Mouse (Mus musculus): Measurements from ENCODE around the gene 9530003J23Rik. TPM values are rescaled to one million over a fixed set of nuclear protein-coding genes. Genes with fewer than 3 reads are reported as not detected.
"Not testable (repeated sequence)": the region's sequence is repeated elsewhere in the genome, so short reads cannot be mapped to it uniquely, and the experiment has no call there.

The 9530003J23Rik gene
- total RNA-seq, 2 experiments from 2014 or later, result not detected

GRCm38 (mm10) chr10:117225094-117225493 is 13.4 kb downstream of the 9530003J23Rik start:
- no peak for DNase-seq

GRCm38 (mm10) chr10:117224102-117224990 is 14.2 kb downstream of the 9530003J23Rik start, which contains the start of gene Yeats4:
TSS of gene Yeats4 (minus strand) at chr10:117224507.
- DNase-seq, result peak; percentile 93

GRCm38 (mm10) chr10:117223758-117224101 is 14.8 kb downstream of the 9530003J23Rik start:
- DNase-seq, result no peak

GRCm38 (mm10) chr10:117222821-117223220 is 15.7 kb downstream of the 9530003J23Rik start:
- DNase-seq, result no peak

- no peak for DNase-seq
Observed at GRCm38 (mm10) chr10:117218351-117218750, 20.2 kb downstream of the 9530003J23Rik start.

GRCm38 (mm10) chr10:117217246-117217840 is 21.2 kb downstream of the 9530003J23Rik start:
- DNase-seq, result no peak

- DNase-seq, result no peak
Observed at GRCm38 (mm10) chr10:117216793-117217192, 21.7 kb downstream of the 9530003J23Rik start.

GRCm38 (mm10) chr10:117216132-117216495 is 22.4 kb downstream of the 9530003J23Rik start:
- no peak for DNase-seq

GRCm38 (mm10) chr10:117215409-117216131 is 22.9 kb downstream of the 9530003J23Rik start:
- DNase-seq, result no peak

GRCm38 (mm10) chr10:117211023-117211422 is 27.5 kb downstream of the 9530003J23Rik start:
- no peak for DNase-seq

- DNase-seq, result no peak
Observed at GRCm38 (mm10) chr10:117209469-117209938, 29.0 kb downstream of the 9530003J23Rik start.

GRCm38 (mm10) chr10:117208787-117209186 is 29.7 kb downstream of the 9530003J23Rik start:
- not testable (repeated sequence) for DNase-seq

- DNase-seq, result no peak
Observed at GRCm38 (mm10) chr10:117208221-117208620, 30.3 kb downstream of the 9530003J23Rik start.

- no peak for DNase-seq
Observed at GRCm38 (mm10) chr10:117206070-117206469, 32.4 kb downstream of the 9530003J23Rik start.

- no peak for DNase-seq
Observed at GRCm38 (mm10) chr10:117203558-117203981, 34.9 kb downstream of the 9530003J23Rik start.

- no peak for DNase-seq
Observed at GRCm38 (mm10) chr10:117202981-117203557, 35.4 kb downstream of the 9530003J23Rik start.

- no peak for DNase-seq
Observed at GRCm38 (mm10) chr10:117199701-117200100, 38.8 kb downstream of the 9530003J23Rik start.

GRCm38 (mm10) chr10:117196696-117197095 is 41.8 kb downstream of the 9530003J23Rik start:
- DNase-seq, result no peak

- no peak for DNase-seq
Observed at GRCm38 (mm10) chr10:117195748-117196147, 42.8 kb downstream of the 9530003J23Rik start.

GRCm38 (mm10) chr10:117195005-117195404 is 43.5 kb downstream of the 9530003J23Rik start:
- DNase-seq, result no peak

- DNase-seq, result no peak
Observed at GRCm38 (mm10) chr10:117193364-117193763, 45.1 kb downstream of the 9530003J23Rik start.
